Mouse (Mus musculus) bone marrow, adult 2 months (tissue): ENCODE data around the gene Erf.

ENCODE experiments used
- CTCF ChIP-seq: fragments of 200-500 bp; IDR thresholded peaks from 2 replicates; pipeline ENCODE4 v1.5.1; 2011; ENCODE audit warnings: low read length, control low read depth; ENCODE audit not compliant: control insufficient read depth, insufficient read depth
- POLR2A ChIP-seq: fragments of 200-500 bp; IDR thresholded peaks from 2 replicates; pipeline ENCODE4 v1.6.1; 2011; ENCODE audit warnings: low read depth, mild to moderate bottlenecking, control low read depth, low read length, borderline replicate concordance; ENCODE audit not compliant: control insufficient read depth

DNA sequence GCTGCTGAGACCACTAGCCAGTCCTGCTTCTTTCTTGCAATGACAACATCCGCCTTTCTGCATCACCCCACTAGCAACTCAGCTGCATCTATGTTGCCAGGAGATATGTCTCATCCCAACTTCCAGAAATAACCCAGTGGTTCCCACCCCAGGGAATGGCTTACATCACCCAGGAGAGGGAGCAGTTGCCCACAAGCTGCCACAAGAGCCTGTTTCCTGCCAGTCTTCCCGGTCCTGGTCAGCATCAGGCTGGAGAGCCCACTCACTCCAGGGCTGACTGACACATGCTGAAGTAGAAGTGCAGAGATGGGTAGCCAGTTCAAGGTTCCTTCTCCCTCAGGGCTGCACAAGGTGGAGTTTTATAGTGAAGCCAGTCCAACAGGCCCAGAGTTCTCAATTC lies 9.5 kb downstream of the Erf start:
- TF ChIP-seq CTCF (no peak), POLR2A (no peak)
